Mouse (Mus musculus) splenic B cell, adult 2 months (primary cell): ENCODE data around the gene Scml4.

Experiments used
- DNase-seq: peaks from one replicate; pipeline ENCODE4 v3.0.0-alpha.2; 2011; ENCODE audit warnings: low read depth, low spot score
- H3K27me3 ChIP-seq: 2 replicates; pipeline ENCODE4 v1.6.1; 2012; ENCODE audit warnings: mild to moderate bottlenecking, low read length, moderate library complexity, mixed read lengths; ENCODE audit not compliant: control insufficient read depth, poor library complexity, insufficient read depth, severe bottlenecking
- H3K36me3 ChIP-seq: 2 replicates; pipeline ENCODE4 v1.6.1; 2012; ENCODE audit warnings: mild to moderate bottlenecking, low read length, moderate library complexity, mixed read lengths; ENCODE audit not compliant: control insufficient read depth, poor library complexity, insufficient read depth, severe bottlenecking

The Scml4 gene

GRCm38 (mm10) chr10:42848179-42849080, 11.7 kb upstream of the Scml4 start:
- Histone ChIP-seq H3K36me3 (no peaks in the 10 kb centered on the region), H3K27me3 (no peaks in the 10 kb centered on the region)
- no peak for DNase-seq

GRCm38 (mm10) chr10:42849081-42849400, 11.1 kb upstream of the Scml4 start:
- no peaks in the 10 kb centered on the region for H3K27me3 ChIP-seq
- H3K36me3 ChIP-seq: no peaks in the 10 kb centered on the region
- peak; percentile 38 for DNase-seq

GRCm38 (mm10) chr10:42854838-42855237, 5.3 kb upstream of the Scml4 start:
- no peaks in the 10 kb centered on the region for H3K27me3 ChIP-seq
- no peak for DNase-seq
- H3K36me3 ChIP-seq: no peaks in the 10 kb centered on the region

GRCm38 (mm10) chr10:42855250-42855649, 4.9 kb upstream of the Scml4 start:
- DNase-seq: no peak
- no peaks in the 10 kb centered on the region for H3K36me3 ChIP-seq

GRCm38 (mm10) chr10:42856574-42856973, 3.6 kb upstream of the Scml4 start:
- H3K27me3 ChIP-seq: no peaks in the 10 kb centered on the region
- no peak for DNase-seq

More at GRCm38 (mm10) chr10:42855250-42855649, 4.9 kb upstream of the Scml4 start:
- no peaks in the 10 kb centered on the region for H3K27me3 ChIP-seq

GRCm38 (mm10) chr10:42857021-42857420, 3.1 kb upstream of the Scml4 start:
- DNase-seq: no peak
- no peaks in the 10 kb centered on the region for H3K36me3 ChIP-seq
- H3K27me3 ChIP-seq: no peaks in the 10 kb centered on the region

More at GRCm38 (mm10) chr10:42856574-42856973, 3.6 kb upstream of the Scml4 start:
- no peaks in the 10 kb centered on the region for H3K36me3 ChIP-seq

- no peak for DNase-seq
- Histone ChIP-seq H3K27me3 (no peaks in the 10 kb centered on the region), H3K36me3 (no peaks in the 10 kb centered on the region)
Measured at GRCm38 (mm10) chr10:42859781-42860158, 400 bp upstream of the Scml4 start.

- no peaks in the 10 kb centered on the region for H3K27me3 ChIP-seq
- peak; percentile 56 for DNase-seq
- H3K36me3 ChIP-seq: no peaks in the 10 kb centered on the region
Measured at GRCm38 (mm10) chr10:42861446-42861845, 1.3 kb downstream of the Scml4 start.

- DNase-seq: peak; percentile 78
- Histone ChIP-seq H3K27me3 (no peaks in the 10 kb centered on the region), H3K36me3 (no peaks in the 10 kb centered on the region)
Measured at GRCm38 (mm10) chr10:42862102-42862740, 2.1 kb downstream of the Scml4 start.

- DNase-seq: peak; percentile 17
- Histone ChIP-seq H3K36me3 (no peaks in the 10 kb centered on the region), H3K27me3 (no peaks in the 10 kb centered on the region)
Measured at GRCm38 (mm10) chr10:42862806-42863205, 2.6 kb downstream of the Scml4 start.

GRCm38 (mm10) chr10:42863621-42864391, 3.6 kb downstream of the Scml4 start:
- H3K36me3 ChIP-seq: no peaks in the 10 kb centered on the region
- no peaks in the 10 kb centered on the region for H3K27me3 ChIP-seq
- DNase-seq: peak; percentile 56

GRCm38 (mm10) chr10:42864696-42865095, 4.5 kb downstream of the Scml4 start:
- DNase-seq: no peak
- H3K27me3 ChIP-seq: no peaks in the 10 kb centered on the region

GRCm38 (mm10) chr10:42868416-42868815, 8.2 kb downstream of the Scml4 start:
- H3K27me3 ChIP-seq: no peaks in the 10 kb centered on the region
- peak; percentile 40 for DNase-seq
- no peaks in the 10 kb centered on the region; the same call in 1 of the 2 replicates for H3K36me3 ChIP-seq

More at GRCm38 (mm10) chr10:42864696-42865095, 4.5 kb downstream of the Scml4 start:
- no peaks in the 10 kb centered on the region for H3K36me3 ChIP-seq

- H3K36me3 ChIP-seq: no peaks in the 10 kb centered on the region; the same call in 1 of the 2 replicates
- H3K27me3 ChIP-seq: no peaks in the 10 kb centered on the region
- DNase-seq: no peak
Measured at GRCm38 (mm10) chr10:42869467-42869866, 9.3 kb downstream of the Scml4 start.
